Mouse (Mus musculus) cerebellum, adult 2 months (tissue): ENCODE measurements around the gene Rrnad1. TPM values are rescaled to one million over a fixed set of nuclear protein-coding genes. Genes with fewer than 3 reads are reported as not detected.
"Not testable (repeated sequence)": the region's sequence is repeated elsewhere in the genome, so short reads cannot be mapped to it uniquely, and the experiment has no call there.

Experiments used
- DNase-seq, 2 experiments: peaks; one replicate each; pipeline ENCODE4 v3.0.0; 2021
- H3K27ac ChIP-seq: fragments of 200-500 bp; 2 replicates; pipeline ENCODE4 v1.5.1; 2012; ENCODE audit warnings: low read length, control low read depth, inconsistent platforms; ENCODE audit not compliant: insufficient read depth
- H3K27me3 ChIP-seq: fragments of 200-500 bp; 2 replicates; pipeline ENCODE4 v1.6.1; 2012; ENCODE audit warnings: inconsistent platforms, mild to moderate bottlenecking, low read length, moderate library complexity; ENCODE audit not compliant: control insufficient read depth, insufficient read depth
- H3K4me1 ChIP-seq: fragments of 200-500 bp; 2 replicates; pipeline ENCODE4 v1.6.1; 2011; ENCODE audit warnings: low read length; ENCODE audit not compliant: control insufficient read depth, insufficient read depth
- H3K4me3 ChIP-seq: fragments of 200-500 bp; replicated peaks from 2 replicates; pipeline ENCODE3; 2011; ENCODE audit warnings: mild to moderate bottlenecking, low read depth, low read length, control low read depth; ENCODE audit not compliant: insufficient read depth
- CTCF ChIP-seq: fragments of 200-500 bp; IDR thresholded peaks from 2 replicates; pipeline ENCODE4 v1.5.1; 2011; ENCODE audit warnings: low read depth, mild to moderate bottlenecking, control low read depth, low read length, moderate library complexity, borderline replicate concordance; ENCODE audit not compliant: insufficient read depth
- POLR2A ChIP-seq: fragments of 200-500 bp; IDR thresholded peaks from 2 replicates; pipeline ENCODE4 v1.6.1; 2011; ENCODE audit warnings: low read length, control low read depth, borderline replicate concordance; ENCODE audit not compliant: insufficient read depth
- WGBS: fragments of 180-500 bp; shearing (Covaris S2); methylation state at CpG from one replicate; pipeline ENCODE4 v1.1.7; 2018; 5-methylcytosine and 5-hydroxymethylcytosine counted together
- polyA plus RNA-seq: library from polyadenylated mRNA; depleted of rRNA; stranded (reverse); fragments of >200 nt; gene quantifications from 2 replicates; pipeline ENCODE4 v1.2.3, GENCODE M21; 2012

The Rrnad1 gene
- polyA plus RNA-seq, 1 experiment: 46.8 TPM

DNA sequence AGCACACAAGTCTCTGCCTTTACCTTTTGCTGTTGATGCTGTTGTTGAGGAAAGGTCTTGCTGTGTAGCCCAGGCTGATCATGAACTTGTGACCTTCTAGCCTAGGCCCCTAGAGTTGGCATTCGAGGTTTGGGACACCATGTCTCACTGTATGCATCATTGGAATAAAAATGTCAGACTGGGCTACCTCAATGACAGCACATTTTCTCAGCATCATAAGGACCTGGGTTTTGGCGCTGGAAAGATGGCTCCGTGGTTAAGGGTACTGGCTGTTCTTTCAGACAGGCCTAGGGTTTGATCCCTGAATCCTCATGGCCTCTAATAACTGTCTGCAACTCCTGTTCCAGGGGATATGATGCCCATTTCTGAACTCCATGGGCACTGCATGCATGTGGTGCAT, 30.7 kb downstream of the Rrnad1 start:
- Histone ChIP-seq H3K27me3 (no peaks in the 10 kb centered on the region), H3K4me3 (no peak overlapping the region), H3K27ac (no peak overlapping the region), H3K4me1 (no peaks in the 10 kb centered on the region)
- TF ChIP-seq POLR2A: no peak
- TF ChIP-seq CTCF: no peak
- WGBS: 71% methylated on average over 3 of the region's 3 CpGs
- DNase-seq: no peak

DNA sequence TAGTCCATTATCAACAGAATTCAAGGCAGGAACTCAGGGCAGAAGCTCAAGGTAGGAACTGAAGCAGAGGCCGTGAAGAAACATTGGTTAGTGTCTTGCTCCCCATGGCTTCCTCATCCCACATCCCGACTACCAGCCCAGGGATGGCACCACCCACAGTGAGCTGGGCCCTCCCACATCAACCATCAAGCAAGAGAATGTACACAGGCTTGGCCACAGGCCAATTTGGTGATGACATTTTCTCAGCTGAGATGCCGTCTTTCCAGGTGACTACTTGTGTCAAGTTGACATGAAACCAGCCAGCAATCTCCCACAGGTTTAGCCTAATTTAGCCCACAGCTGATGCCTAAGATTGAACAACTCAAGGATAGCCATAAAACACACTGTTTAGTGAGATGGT, 31.3 kb downstream of the Rrnad1 start:
- WGBS: 39% methylated on average over 3 of the region's 3 CpGs
- no peaks in the 10 kb centered on the region for H3K4me1 ChIP-seq
- H3K27me3 ChIP-seq: no peaks in the 10 kb centered on the region
- TF ChIP-seq POLR2A (no peak), CTCF (no peak)
- DNase-seq: no peak
- H3K27ac ChIP-seq: no peak overlapping the region
- H3K4me3 ChIP-seq: no peak overlapping the region

- TF ChIP-seq CTCF (no peak), POLR2A (no peak)
- H3K27ac ChIP-seq: no peak overlapping the region
- H3K4me1 ChIP-seq: no peaks in the 10 kb centered on the region
- H3K27me3 ChIP-seq: no peaks in the 10 kb centered on the region
- 78% methylated on average over 3 of the region's 3 CpGs for WGBS
- no peak for DNase-seq
- H3K4me3 ChIP-seq: no peak overlapping the region
These were observed 37.1 kb downstream of the Rrnad1 start for GRCm38 (mm10) chr3:87893367-87893905.

DNA sequence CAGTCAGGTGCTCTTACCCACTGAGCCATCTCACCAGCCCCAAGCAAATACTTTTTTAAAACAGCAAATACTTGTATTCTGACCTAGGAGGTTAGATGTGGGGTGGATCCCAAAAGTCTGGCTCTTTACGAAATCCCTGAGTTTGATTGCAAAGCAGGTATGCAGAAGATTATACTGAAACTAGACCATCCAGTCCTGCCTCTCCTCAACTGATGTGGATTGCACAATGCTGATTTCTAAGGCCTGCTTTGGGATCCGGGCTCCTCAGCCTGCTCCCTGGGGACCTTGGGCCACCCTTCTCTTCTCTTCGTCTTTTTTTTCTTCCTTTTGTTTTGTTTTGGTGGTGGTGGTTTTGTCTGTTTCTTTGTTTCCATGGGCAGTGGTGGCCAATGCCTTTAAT, 39.0 kb downstream of the Rrnad1 start:
- Histone ChIP-seq H3K4me1 (no peaks in the 10 kb centered on the region), H3K27ac (no peak overlapping the region), H3K27me3 (no peaks in the 10 kb centered on the region), H3K4me3 (no peak overlapping the region)
- no peak for DNase-seq
- TF ChIP-seq CTCF (no peak), POLR2A (no peak)
- 52% methylated on average over 3 of the region's 3 CpGs for WGBS

DNA sequence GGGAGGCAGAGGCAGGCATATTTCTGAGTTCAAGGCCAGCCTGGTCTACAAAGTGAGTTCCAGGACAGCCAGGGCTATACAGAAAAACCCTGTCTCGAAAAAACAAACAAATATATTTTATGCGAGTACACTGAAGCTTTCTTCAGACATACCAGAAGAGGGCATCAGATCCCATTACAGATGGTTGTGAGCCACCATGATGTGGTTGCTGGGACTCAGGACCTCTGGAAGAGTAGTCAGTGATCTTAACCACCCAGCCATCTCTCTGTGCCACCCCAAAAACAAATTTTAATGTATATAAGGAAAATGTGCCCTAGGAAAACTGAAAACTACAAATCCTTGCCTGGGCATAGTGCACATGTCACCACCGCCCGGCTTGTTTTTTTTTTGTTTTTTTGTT, 43.1 kb downstream of the Rrnad1 start:
- not testable (repeated sequence) for DNase-seq, H3K27ac ChIP-seq, H3K4me1 ChIP-seq, H3K27me3 ChIP-seq, H3K4me3 ChIP-seq
- 69% methylated on average over 4 of the region's 4 CpGs for WGBS

DNA sequence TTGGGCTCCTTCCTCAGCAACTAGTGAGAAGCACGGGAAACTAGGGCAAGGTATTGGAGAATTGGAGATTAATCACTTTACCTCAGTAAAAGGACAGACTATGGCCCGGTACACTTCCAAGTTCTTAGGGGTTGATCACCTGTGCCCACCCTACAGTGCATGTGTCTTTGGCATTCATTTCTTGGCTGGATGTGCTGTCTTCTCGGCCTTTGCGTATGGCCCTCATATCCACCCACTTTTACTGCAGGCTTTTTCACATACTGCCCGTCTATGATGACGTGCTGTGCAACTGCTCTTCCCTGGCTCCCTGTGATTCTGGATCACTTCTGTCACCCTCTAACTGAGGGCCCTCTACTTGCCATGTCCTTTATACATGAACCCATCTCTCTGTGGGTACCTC, 44.1 kb downstream of the Rrnad1 start:
- TF ChIP-seq POLR2A: no peak
- no peak for TF ChIP-seq CTCF
- peak in 1 of 2 experiments; percentile 35 for DNase-seq
- Histone ChIP-seq H3K4me3 (no peak overlapping the region), H3K4me1 (peaks cover 5% of the 10 kb centered on the region; the same call in 1 of the 2 replicates), H3K27ac (no peak overlapping the region), H3K27me3 (no peaks in the 10 kb centered on the region)
- 75% methylated on average over 6 of the region's 6 CpGs for WGBS

DNA sequence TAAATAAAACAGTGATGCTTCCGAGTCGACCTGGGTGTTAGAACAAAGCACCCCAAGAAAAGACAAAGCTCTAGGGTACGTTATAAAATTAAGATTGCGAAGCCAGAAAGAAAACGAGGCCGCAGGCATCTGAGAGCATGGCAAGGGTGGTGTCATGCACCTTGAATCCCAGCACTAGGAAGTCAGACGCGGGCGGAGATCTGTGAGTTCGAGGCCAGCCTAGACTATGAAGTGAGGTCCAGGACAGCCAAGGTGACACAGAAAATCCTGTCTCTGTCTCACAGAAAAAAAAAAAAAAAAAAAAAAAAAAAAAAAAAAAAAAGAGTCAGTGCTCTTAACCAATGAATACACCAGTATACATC, 44.5 kb downstream of the Rrnad1 start:
- Histone ChIP-seq H3K27ac (no peak overlapping the region), H3K27me3 (no peaks in the 10 kb centered on the region), H3K4me3 (peak overlapping the region; percentile 71), H3K4me1 (peaks cover 5% of the 10 kb centered on the region; the same call in 1 of the 2 replicates)
- peak in 1 of 2 experiments; percentile 67 for DNase-seq
- 8% methylated on average over 10 of the region's 10 CpGs for WGBS
- TF ChIP-seq POLR2A (no peak), CTCF (no peak)

DNA sequence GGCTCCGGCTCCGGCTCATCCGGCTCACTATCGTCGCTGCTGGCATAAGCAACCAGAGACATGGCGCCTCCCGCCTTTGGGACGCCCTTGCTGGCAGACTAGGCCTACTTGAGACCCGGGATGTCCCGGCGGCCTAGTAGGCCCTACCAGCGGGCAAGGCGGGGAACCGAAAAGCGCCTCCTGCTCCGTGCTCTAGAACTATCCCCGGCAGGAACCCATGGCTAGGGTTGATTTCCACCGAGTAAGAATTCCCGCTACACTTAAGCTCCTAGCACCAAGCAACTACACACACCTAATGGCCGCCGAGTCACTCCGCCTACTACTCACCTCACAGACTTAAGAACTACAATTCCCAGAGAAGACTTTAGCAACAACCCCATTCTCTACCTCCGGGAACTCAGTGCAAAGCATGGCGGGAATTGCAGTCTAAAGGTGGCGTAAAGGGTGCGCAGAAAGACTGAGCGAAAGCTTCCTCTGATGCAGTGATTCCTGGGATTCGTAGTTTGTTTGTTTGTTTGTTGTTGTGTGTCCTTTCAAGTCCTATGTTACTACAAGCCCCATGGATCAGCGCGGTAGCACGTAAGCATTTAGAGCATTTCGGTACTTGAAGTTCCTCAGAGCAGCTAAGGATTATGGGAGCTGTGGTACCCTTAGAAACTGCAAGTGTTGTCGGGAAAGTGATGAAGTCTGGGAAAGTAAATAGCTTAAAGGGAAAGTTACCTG, 45.1 kb downstream of the Rrnad1 start, which contains the start of gene Prcc:
Prcc (minus strand) TSS at position 328 of the 723 bp plus-strand sequence.
- DNase-seq: peak; percentile 93 to 99
- Histone ChIP-seq H3K27ac (peak within 1 kb of the TSS; percentile 52), H3K4me3 (peak within 1 kb of the TSS; percentile 81), H3K4me1 (peaks cover 5% of the 10 kb centered on the region; the same call in 1 of the 2 replicates), H3K27me3 (no peaks in the 10 kb centered on the region)
- under 1% methylated on average over 31 of the region's 33 CpGs for WGBS
- TF ChIP-seq CTCF (no peak), POLR2A (peak; percentile 65; the same call in 1 of the 2 replicates)
